Mouse (Mus musculus): ENCODE data around the gene Elmsan1. TPM values are rescaled to one million over a fixed set of nuclear protein-coding genes. Genes with fewer than 3 reads are reported as not detected.
A peak's percentile ranks its signal among the peaks of the same experiment; 100 is the strongest.

Elmsan1 gene
- 11.3 and 12.3 TPM in 2 replicates for polyA plus RNA-seq (2014; fragmentation: Nextera tagmentation; extraction: Ambion mirVana)

GRCm38 (mm10) chr12:84218289-84219120, at the start of gene Elmsan1:
TSS of gene Elmsan1 (minus strand) at chr12:84218881.
- no peaks in the 10 kb centered on the region for H3K9me3 ChIP-seq (ENCODE audit: low read depth, low read length)
- H3K4me1 ChIP-seq (ENCODE audit: insufficient read depth): peaks cover 20% of the 10 kb centered on the region
- H3K27ac ChIP-seq (ENCODE audit: low read depth): peak within 1 kb of the TSS; percentile 94
- H3K4me2 ChIP-seq: peak within 1 kb of the TSS; percentile 75
- peak within 1 kb of the TSS; percentile 85 for H3K4me3 ChIP-seq (ENCODE audit: low read depth, low read length)
- H3K27me3 ChIP-seq (ENCODE audit: insufficient read depth, low read length): no peaks in the 10 kb centered on the region
- H3K9ac ChIP-seq: peak within 1 kb of the TSS; percentile 97
- DNase-seq: peak; percentile 92
- peaks cover 15% of the 10 kb centered on the region; the same call in 1 of the 2 replicates for H3K36me3 ChIP-seq (ENCODE audit: insufficient read depth)
- WGBS: under 1% methylated on average over 72 of the region's 82 CpGs
- TF ChIP-seq CTCF (IDR thresholded peaks at IDR 0.05; ENCODE audit: low read depth): no peak
- peak; percentile 79 for ATAC-seq (ENCODE audit: insufficient read depth)

GRCm38 (mm10) chr12:84267264-84267663, 48.6 kb upstream of the Elmsan1 start:
- TF ChIP-seq CTCF (IDR thresholded peaks at IDR 0.05; ENCODE audit: low read depth): no peak
- no peak overlapping the region for H3K9ac ChIP-seq
- H3K4me2 ChIP-seq: no peak overlapping the region
- no peaks in the 10 kb centered on the region for H3K27me3 ChIP-seq (ENCODE audit: insufficient read depth, low read length)
- H3K36me3 ChIP-seq (ENCODE audit: insufficient read depth): no peaks in the 10 kb centered on the region
- H3K27ac ChIP-seq (ENCODE audit: low read depth): no peak overlapping the region
- no peaks in the 10 kb centered on the region for H3K4me1 ChIP-seq (ENCODE audit: insufficient read depth)
- no peak for ATAC-seq (ENCODE audit: insufficient read depth)
- no peak for DNase-seq
- no peaks in the 10 kb centered on the region for H3K9me3 ChIP-seq (ENCODE audit: low read depth, low read length)
- H3K4me3 ChIP-seq (ENCODE audit: low read depth, low read length): no peak overlapping the region
- WGBS: 46% methylated on average over 2 of the region's 2 CpGs

GRCm38 (mm10) chr12:84260363-84260762, 41.7 kb upstream of the Elmsan1 start:
- Histone ChIP-seq H3K27me3 (ENCODE audit: insufficient read depth, low read length) (no peaks in the 10 kb centered on the region), H3K4me3 (ENCODE audit: low read depth, low read length) (no peak overlapping the region), H3K4me1 (ENCODE audit: insufficient read depth) (no peaks in the 10 kb centered on the region), H3K9ac (no peak overlapping the region), H3K9me3 (ENCODE audit: low read depth, low read length) (no peaks in the 10 kb centered on the region), H3K4me2 (no peak overlapping the region), H3K36me3 (ENCODE audit: insufficient read depth) (no peaks in the 10 kb centered on the region), H3K27ac (ENCODE audit: low read depth) (no peak overlapping the region)
- ATAC-seq (ENCODE audit: insufficient read depth): no peak
- 58% methylated on average over 7 of the region's 7 CpGs for WGBS
- no peak for DNase-seq
- no peak for TF ChIP-seq CTCF (IDR thresholded peaks at IDR 0.05; ENCODE audit: low read depth)

- no peak for TF ChIP-seq CTCF (IDR thresholded peaks at IDR 0.05; ENCODE audit: low read depth)
- ATAC-seq (ENCODE audit: insufficient read depth): no peak
- WGBS: 62% methylated on average over 5 of the region's 5 CpGs
These were observed 36.2 kb upstream of the Elmsan1 start for GRCm38 (mm10) chr12:84254886-84255285.

GRCm38 (mm10) chr12:84252811-84253210, 34.1 kb upstream of the Elmsan1 start:
- TF ChIP-seq CTCF (IDR thresholded peaks at IDR 0.05; ENCODE audit: low read depth): no peak
- H3K4me1 ChIP-seq (ENCODE audit: insufficient read depth): no peaks in the 10 kb centered on the region
- ATAC-seq (ENCODE audit: insufficient read depth): no peak

More at GRCm38 (mm10) chr12:84254886-84255285, 36.2 kb upstream of the Elmsan1 start:
- Histone ChIP-seq H3K27ac (ENCODE audit: low read depth) (no peak overlapping the region), H3K27me3 (ENCODE audit: insufficient read depth, low read length) (no peaks in the 10 kb centered on the region), H3K36me3 (ENCODE audit: insufficient read depth) (no peaks in the 10 kb centered on the region), H3K9me3 (ENCODE audit: low read depth, low read length) (no peaks in the 10 kb centered on the region), H3K4me2 (no peak overlapping the region), H3K9ac (no peak overlapping the region), H3K4me3 (ENCODE audit: low read depth, low read length) (no peak overlapping the region), H3K4me1 (ENCODE audit: insufficient read depth) (no peaks in the 10 kb centered on the region)
- no peak for DNase-seq

GRCm38 (mm10) chr12:84249217-84249616, 30.5 kb upstream of the Elmsan1 start:
- ATAC-seq (ENCODE audit: insufficient read depth): no peak

More at GRCm38 (mm10) chr12:84252811-84253210, 34.1 kb upstream of the Elmsan1 start:
- Histone ChIP-seq H3K4me2 (no peak overlapping the region), H3K36me3 (ENCODE audit: insufficient read depth) (no peaks in the 10 kb centered on the region), H3K4me3 (ENCODE audit: low read depth, low read length) (no peak overlapping the region), H3K27ac (ENCODE audit: low read depth) (no peak overlapping the region), H3K9ac (no peak overlapping the region), H3K27me3 (ENCODE audit: insufficient read depth, low read length) (no peaks in the 10 kb centered on the region), H3K9me3 (ENCODE audit: low read depth, low read length) (no peaks in the 10 kb centered on the region)
- no peak for DNase-seq
- WGBS: 89% methylated on average over 4 of the region's 5 CpGs

GRCm38 (mm10) chr12:84245683-84246082, 27.0 kb upstream of the Elmsan1 start:
- no peak for TF ChIP-seq CTCF (IDR thresholded peaks at IDR 0.05; ENCODE audit: low read depth)
- no peaks in the 10 kb centered on the region for H3K36me3 ChIP-seq (ENCODE audit: insufficient read depth)
- DNase-seq (no peak), ATAC-seq (ENCODE audit: insufficient read depth) (no peak)
- H3K9me3 ChIP-seq (ENCODE audit: low read depth, low read length): no peaks in the 10 kb centered on the region
- H3K4me1 ChIP-seq (ENCODE audit: insufficient read depth): no peaks in the 10 kb centered on the region
- H3K27me3 ChIP-seq (ENCODE audit: insufficient read depth, low read length): no peaks in the 10 kb centered on the region
- no peak overlapping the region for H3K4me2 ChIP-seq
- H3K4me3 ChIP-seq (ENCODE audit: low read depth, low read length): no peak overlapping the region
- H3K9ac ChIP-seq: no peak overlapping the region
- H3K27ac ChIP-seq (ENCODE audit: low read depth): no peak overlapping the region
- WGBS: 66% methylated on average over 5 of the region's 5 CpGs

More at GRCm38 (mm10) chr12:84249217-84249616, 30.5 kb upstream of the Elmsan1 start:
- Histone ChIP-seq H3K9ac (no peak overlapping the region), H3K36me3 (ENCODE audit: insufficient read depth) (no peaks in the 10 kb centered on the region), H3K4me2 (no peak overlapping the region), H3K9me3 (ENCODE audit: low read depth, low read length) (no peaks in the 10 kb centered on the region), H3K4me1 (ENCODE audit: insufficient read depth) (no peaks in the 10 kb centered on the region), H3K4me3 (ENCODE audit: low read depth, low read length) (no peak overlapping the region), H3K27ac (ENCODE audit: low read depth) (no peak overlapping the region), H3K27me3 (ENCODE audit: insufficient read depth, low read length) (no peaks in the 10 kb centered on the region)
- WGBS: 12% methylated on average over 3 of the region's 3 CpGs
- peak; percentile 90 for DNase-seq
- peak; percentile 90 for TF ChIP-seq CTCF (IDR thresholded peaks at IDR 0.05; ENCODE audit: low read depth)

All from lung, embryonic 14.5 days (tissue).